Mouse (Mus musculus): ENCODE measurements around the gene Etnppl.

Gene Etnppl

GRCm38 (mm10) chr3:130677671-130678460, 60.6 kb downstream of the Etnppl start:
- no peak for DNase-seq (ENCODE audit: low read depth, low spot score)

- no peak for DNase-seq (ENCODE audit: low read depth, low spot score)
Observed at GRCm38 (mm10) chr3:130681226-130681625, 64.0 kb downstream of the Etnppl start.

- DNase-seq (ENCODE audit: low read depth, low spot score) = no peak
Observed at GRCm38 (mm10) chr3:130682183-130682582, 64.9 kb downstream of the Etnppl start.

GRCm38 (mm10) chr3:130683836-130684235, 66.6 kb downstream of the Etnppl start:
- DNase-seq (ENCODE audit: low read depth, low spot score) = no peak

GRCm38 (mm10) chr3:130684276-130685013, 67.2 kb downstream of the Etnppl start:
- DNase-seq (ENCODE audit: low read depth, low spot score) = no peak

GRCm38 (mm10) chr3:130685014-130685366, 67.7 kb downstream of the Etnppl start:
- no peak for DNase-seq (ENCODE audit: low read depth, low spot score)

GRCm38 (mm10) chr3:130687051-130687450, 69.8 kb downstream of the Etnppl start:
- DNase-seq (ENCODE audit: low read depth, low spot score) = no peak
